Mouse (Mus musculus) cerebellum, adult 2 months (tissue): ENCODE measurements at regions not wholly inside any gene's neighbourhood (a gene's known extent, or its start where the extent isn't known, plus 50 kb on each side); places are given as distances from the start of the nearest gene placed in this dataset.

Source experiments
- CTCF ChIP-seq: fragments of 200-500 bp; IDR thresholded peaks from 2 replicates; pipeline ENCODE4 v1.5.1; 2011; ENCODE audit warnings: low read depth, mild to moderate bottlenecking, control low read depth, low read length, moderate library complexity, borderline replicate concordance; ENCODE audit not compliant: insufficient read depth
- POLR2A ChIP-seq: fragments of 200-500 bp; IDR thresholded peaks from 2 replicates; pipeline ENCODE4 v1.6.1; 2011; ENCODE audit warnings: low read length, control low read depth, borderline replicate concordance; ENCODE audit not compliant: insufficient read depth

- TF ChIP-seq CTCF (no peak), POLR2A (no peak)
Measured at GRCm38 (mm10) chr7:125237026-125237425, 207.4 kb upstream of the Kdm8 start.
